Mouse (Mus musculus) liver, embryonic 15.5 days (tissue): ENCODE measurements around the gene Inppl1. TPM values are rescaled to one million over a fixed set of nuclear protein-coding genes. Genes with fewer than 3 reads are reported as not detected.

ENCODE experiments used
- ATAC-seq: fragments of 200-750 bp; cut with Nextera tagmentation; 2 replicates; pipeline ENCODE4 v1.8.0; 2017; ENCODE audit warnings: moderate number of reproducible peaks, mild to moderate bottlenecking, moderate library complexity; ENCODE audit not compliant: insufficient read depth
- H3K27ac ChIP-seq: fragments of 300-500 bp; sonication (generic); replicated peaks from 2 replicates; pipeline ENCODE4 v1.5.1; 2015; ENCODE audit warnings: mild to moderate bottlenecking, inconsistent platforms
- H3K27me3 ChIP-seq: fragments of 300-500 bp; sonication (generic); 2 replicates; pipeline ENCODE4 v1.6.1; 2015; ENCODE audit warnings: mild to moderate bottlenecking, inconsistent platforms
- H3K36me3 ChIP-seq: fragments of 300-500 bp; sonication (generic); replicated peaks from 2 replicates; pipeline ENCODE4 v1.6.1; 2015; ENCODE audit warnings: moderate library complexity, mild to moderate bottlenecking, inconsistent platforms
- H3K4me1 ChIP-seq: fragments of 300-500 bp; sonication (generic); replicated peaks from 2 replicates; pipeline ENCODE4 v1.6.1; 2015; ENCODE audit warnings: inconsistent platforms
- H3K4me2 ChIP-seq: fragments of 300-500 bp; sonication (generic); 2 replicates; pipeline ENCODE4 v1.6.1; 2015; ENCODE audit warnings: moderate library complexity, mild to moderate bottlenecking, inconsistent platforms
- H3K4me3 ChIP-seq: fragments of 300-500 bp; sonication (generic); replicated peaks from 2 replicates; pipeline ENCODE4 v1.5.1; 2015; ENCODE audit warnings: mild to moderate bottlenecking, inconsistent platforms
- H3K9ac ChIP-seq: fragments of 300-500 bp; sonication (generic); 2 replicates; pipeline ENCODE4 v1.6.1; 2015; ENCODE audit warnings: moderate library complexity, mild to moderate bottlenecking, inconsistent platforms
- H3K9me3 ChIP-seq: fragments of 300-500 bp; sonication (generic); replicated peaks from 2 replicates; pipeline ENCODE4 v1.6.1; 2016; ENCODE audit warnings: inconsistent platforms
- WGBS: fragments of 180-500 bp; shearing (Covaris S2); methylation state at CpG from one replicate; pipeline ENCODE4 v1.1.7; 2015; ENCODE audit warnings: mixed read lengths; ENCODE audit not compliant: insufficient replicate concordance; 5-methylcytosine and 5-hydroxymethylcytosine counted together
- polyA plus RNA-seq: library from polyadenylated mRNA; unstranded; fragments of >200 nt; fragmentation: Nextera tagmentation; extraction: Ambion mirVana; gene quantifications from 2 replicates; pipeline ENCODE4 v1.2.1, GENCODE M21; 2015

Inppl1 gene
- polyA plus RNA-seq: 6.3 and 7.0 TPM in 2 replicates

DNA sequence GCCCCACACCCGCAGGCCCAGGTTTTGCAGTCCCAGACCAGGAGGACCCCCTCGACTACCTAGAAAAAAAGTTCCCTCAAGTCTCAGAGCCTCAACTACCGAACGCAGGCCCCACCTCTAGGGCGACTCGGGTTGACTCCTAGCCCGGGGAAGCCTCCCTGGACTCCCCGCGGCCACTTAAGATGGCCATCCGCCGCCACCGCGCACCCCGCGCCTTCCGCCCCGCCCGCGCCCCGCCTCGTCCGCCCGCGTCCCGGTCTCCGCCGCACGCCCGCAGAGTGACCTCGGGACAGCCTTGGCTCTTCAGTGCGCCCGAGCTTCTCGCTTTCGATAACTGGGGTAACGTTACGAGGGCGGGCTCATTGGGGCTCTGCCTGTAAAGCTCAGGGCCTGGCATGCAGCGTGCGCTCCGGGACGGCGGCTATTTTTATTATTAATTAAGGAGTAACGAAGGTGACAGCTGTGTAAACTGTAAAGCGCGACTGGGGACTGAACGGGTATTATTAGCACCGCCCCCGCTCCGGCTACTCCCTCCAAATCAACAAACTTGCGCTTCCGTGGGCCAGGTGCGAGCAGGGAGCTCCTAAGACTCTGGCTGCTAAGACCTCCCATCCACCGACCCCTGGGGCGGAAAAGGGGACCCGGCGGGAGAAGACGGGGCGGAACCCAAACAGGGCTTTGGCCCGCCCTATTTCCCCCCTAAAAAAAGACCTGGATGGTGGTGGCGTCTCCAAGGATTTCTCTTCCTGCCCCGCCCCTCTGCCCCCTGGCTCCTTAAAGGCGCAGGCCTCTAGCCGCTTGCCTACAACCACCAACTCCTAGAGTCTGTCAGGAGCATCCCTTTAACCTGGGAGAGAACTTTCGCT, at the start of gene Inppl1:
Inppl1 (minus strand) TSS at position 624 of the 866 bp plus-strand sequence.
- ATAC-seq: peak; percentile 58
- peaks cover 12% of the 10 kb centered on the region; the same call in 1 of the 2 replicates for H3K4me1 ChIP-seq
- H3K27ac ChIP-seq: peak within 1 kb of the TSS; percentile 48
- H3K9me3 ChIP-seq: no peaks in the 10 kb centered on the region
- peak within 1 kb of the TSS; percentile 48 for H3K9ac ChIP-seq
- H3K4me3 ChIP-seq: peak within 1 kb of the TSS; percentile 60
- H3K27me3 ChIP-seq: peaks cover 59% of the 10 kb centered on the region
- H3K4me2 ChIP-seq: peak within 1 kb of the TSS; percentile 74
- no peaks in the 10 kb centered on the region for H3K36me3 ChIP-seq
- WGBS: 2% methylated on average over 64 of the region's 64 CpGs

DNA sequence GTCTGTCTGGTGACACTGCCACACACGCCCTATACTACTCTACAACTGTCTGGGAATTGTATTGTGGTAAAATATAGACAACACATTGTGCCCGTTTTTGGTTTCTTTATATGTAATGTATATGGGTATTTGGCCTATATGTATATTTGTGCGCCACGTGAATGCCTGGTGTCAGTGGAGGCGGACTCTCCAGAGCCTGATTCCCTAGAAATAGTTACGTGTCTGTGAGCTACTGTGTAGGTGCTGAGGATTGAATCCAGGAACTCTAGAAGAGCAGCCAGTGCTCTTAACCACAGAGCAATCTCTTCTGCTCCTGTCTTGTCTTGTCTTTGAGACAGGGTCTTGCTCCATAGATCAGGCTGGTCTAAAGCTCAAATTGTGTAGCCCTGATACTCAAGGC, 48.2 kb upstream of the Inppl1 start:
- WGBS: 76% methylated on average over 6 of the region's 6 CpGs
- Histone ChIP-seq H3K4me1 (no peaks in the 10 kb centered on the region), H3K27ac (no peak overlapping the region), H3K27me3 (peaks cover 6% of the 10 kb centered on the region), H3K9me3 (no peaks in the 10 kb centered on the region), H3K9ac (no peak overlapping the region), H3K4me2 (no peak overlapping the region), H3K4me3 (no peak overlapping the region), H3K36me3 (no peaks in the 10 kb centered on the region)
- ATAC-seq: no peak

DNA sequence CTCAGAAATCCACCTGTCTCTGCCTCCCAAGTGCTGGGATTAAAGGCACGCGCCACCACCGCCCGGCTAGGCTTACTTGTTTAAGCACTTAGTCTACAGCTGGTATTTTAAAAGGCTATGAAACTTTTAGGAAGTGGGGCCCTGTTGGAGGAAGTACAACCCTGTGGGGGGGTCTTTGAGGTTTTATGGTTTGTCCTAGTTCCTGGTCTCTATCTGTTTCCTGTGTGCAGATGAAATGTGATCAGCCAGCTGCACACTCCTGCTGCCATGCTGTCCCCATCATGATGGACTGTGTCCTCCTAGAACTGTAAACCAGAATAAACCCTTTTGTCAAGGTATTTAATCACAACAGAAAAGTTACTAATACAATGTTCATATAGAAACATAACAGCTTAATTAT, 46.1 kb upstream of the Inppl1 start:
- 82% methylated on average over 4 of the region's 4 CpGs for WGBS
- Histone ChIP-seq H3K27ac (no peak overlapping the region), H3K36me3 (no peaks in the 10 kb centered on the region), H3K9me3 (no peaks in the 10 kb centered on the region), H3K27me3 (peaks cover 6% of the 10 kb centered on the region), H3K4me1 (no peaks in the 10 kb centered on the region), H3K4me3 (no peak overlapping the region), H3K9ac (no peak overlapping the region), H3K4me2 (no peak overlapping the region)
- no peak for ATAC-seq

DNA sequence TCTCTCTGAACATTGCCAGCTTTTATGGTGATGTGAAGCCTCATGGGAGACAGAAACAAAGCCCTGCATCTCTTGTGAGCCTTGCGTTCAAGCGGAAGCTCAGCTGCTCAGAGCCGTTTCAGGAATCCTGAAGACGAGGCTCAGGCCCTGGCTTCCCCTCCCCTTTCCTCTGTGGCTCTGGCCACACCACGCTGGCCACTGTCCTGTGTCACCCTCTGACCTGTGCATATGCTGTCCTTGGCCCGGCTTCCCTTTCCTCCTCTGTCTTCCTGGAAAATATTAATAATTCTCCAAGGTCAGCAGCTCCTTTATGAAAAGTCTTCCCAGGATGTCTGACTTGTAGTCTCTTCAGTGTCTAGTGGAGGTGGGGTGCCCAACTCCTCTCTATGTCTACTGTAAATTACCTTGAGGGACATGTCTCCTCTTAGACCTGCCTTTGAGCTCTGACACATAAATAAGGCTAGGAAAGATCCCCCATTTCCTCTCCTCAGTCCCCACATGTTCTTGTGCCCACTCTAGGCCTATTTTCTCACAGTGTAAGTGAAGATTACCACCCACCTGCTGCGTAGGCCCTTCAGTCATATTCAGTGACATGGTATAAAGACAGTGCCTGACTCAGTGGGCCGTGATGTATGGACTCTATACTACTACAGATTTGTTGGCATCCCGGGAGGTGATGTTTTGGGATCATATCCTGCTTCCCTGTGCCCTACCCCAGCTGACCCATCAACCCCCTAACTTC, 44.6 kb upstream of the Inppl1 start:
- Histone ChIP-seq H3K27me3 (no peaks in the 10 kb centered on the region), H3K4me2 (no peak overlapping the region), H3K4me3 (no peak overlapping the region), H3K36me3 (no peaks in the 10 kb centered on the region), H3K27ac (no peak overlapping the region), H3K9me3 (no peaks in the 10 kb centered on the region), H3K4me1 (no peaks in the 10 kb centered on the region), H3K9ac (no peak overlapping the region)
- 53% methylated on average over 9 of the region's 9 CpGs for WGBS
- no peak for ATAC-seq

DNA sequence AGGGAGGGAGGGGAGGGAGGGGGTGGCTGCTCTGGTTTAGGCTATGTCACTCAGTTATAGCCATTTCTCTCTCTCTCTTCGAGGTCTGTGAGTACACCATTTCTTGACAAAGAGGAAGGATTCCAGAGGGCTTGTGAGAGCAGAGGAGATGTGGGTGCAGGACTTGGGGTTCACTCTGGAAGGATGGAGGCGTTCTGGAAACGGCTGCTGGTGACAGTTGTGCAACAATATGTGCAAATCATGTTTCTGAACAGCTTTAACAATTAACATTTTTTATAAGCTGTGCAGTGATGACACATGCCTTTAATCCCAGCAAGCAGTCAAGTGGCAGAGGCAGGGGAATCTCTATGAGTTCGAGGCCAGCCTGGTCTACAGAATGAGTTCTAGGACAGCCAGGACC, 42.8 kb upstream of the Inppl1 start:
- H3K4me3 ChIP-seq: no peak overlapping the region
- no peaks in the 10 kb centered on the region for H3K4me1 ChIP-seq
- H3K9ac ChIP-seq: no peak overlapping the region
- no peaks in the 10 kb centered on the region for H3K36me3 ChIP-seq
- no peaks in the 10 kb centered on the region for H3K27me3 ChIP-seq
- no peak for ATAC-seq
- no peaks in the 10 kb centered on the region for H3K9me3 ChIP-seq
- no peak overlapping the region for H3K4me2 ChIP-seq
- 50% methylated on average over 4 of the region's 4 CpGs for WGBS
- H3K27ac ChIP-seq: no peak overlapping the region

DNA sequence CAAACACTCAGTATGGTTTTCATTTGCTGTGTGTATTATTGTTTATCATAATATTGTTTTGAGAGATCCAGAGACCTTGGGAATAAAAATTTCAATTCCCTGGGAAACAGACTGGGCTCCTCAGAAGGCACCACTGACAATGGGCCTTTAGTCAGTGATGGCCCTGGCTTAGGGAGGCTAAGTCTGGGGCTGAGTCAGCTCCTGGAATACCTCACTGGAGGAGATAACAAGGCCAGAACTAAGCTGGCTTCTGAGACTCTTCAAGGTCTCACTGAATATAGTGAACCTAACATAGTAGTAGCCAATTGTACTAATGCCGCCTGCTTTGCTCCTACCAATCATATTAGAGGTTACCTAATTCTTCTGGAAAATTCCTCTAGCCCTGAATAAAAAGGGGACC, 37.9 kb upstream of the Inppl1 start:
- H3K4me1 ChIP-seq: peaks cover 5% of the 10 kb centered on the region
- H3K4me3 ChIP-seq: no peak overlapping the region
- H3K36me3 ChIP-seq: no peaks in the 10 kb centered on the region
- 59% methylated on average over 1 of the region's 1 CpGs for WGBS
- no peak for ATAC-seq
- no peaks in the 10 kb centered on the region for H3K9me3 ChIP-seq
- H3K27me3 ChIP-seq: no peaks in the 10 kb centered on the region
- no peak overlapping the region for H3K4me2 ChIP-seq
- H3K9ac ChIP-seq: no peak overlapping the region
- no peak overlapping the region for H3K27ac ChIP-seq

DNA sequence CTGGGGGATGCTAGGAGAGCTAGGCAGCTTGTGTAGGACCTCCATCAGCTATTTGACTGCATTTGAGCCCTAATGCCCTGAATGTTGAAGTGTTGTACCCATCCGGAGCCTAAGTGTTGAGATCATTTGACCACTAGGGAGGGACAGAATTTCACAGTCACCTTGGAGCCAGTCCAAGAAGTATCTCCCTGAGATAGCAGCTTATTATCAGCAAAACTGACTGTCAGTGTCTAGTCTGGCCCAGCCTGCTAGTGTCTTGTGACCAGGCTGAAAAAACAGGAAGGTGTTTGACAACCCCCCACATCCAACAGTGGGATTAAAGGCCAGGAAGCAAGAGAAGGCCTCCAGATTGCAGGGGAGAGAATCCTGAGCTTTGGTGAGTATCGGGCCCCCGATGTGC, 33.3 kb upstream of the Inppl1 start:
- 61% methylated on average over 3 of the region's 3 CpGs for WGBS
- Histone ChIP-seq H3K9ac (no peak overlapping the region), H3K4me1 (peaks cover 6% of the 10 kb centered on the region), H3K9me3 (no peaks in the 10 kb centered on the region), H3K27me3 (no peaks in the 10 kb centered on the region), H3K36me3 (no peaks in the 10 kb centered on the region), H3K4me3 (no peak overlapping the region), H3K27ac (no peak overlapping the region), H3K4me2 (no peak overlapping the region)
- no peak for ATAC-seq

DNA sequence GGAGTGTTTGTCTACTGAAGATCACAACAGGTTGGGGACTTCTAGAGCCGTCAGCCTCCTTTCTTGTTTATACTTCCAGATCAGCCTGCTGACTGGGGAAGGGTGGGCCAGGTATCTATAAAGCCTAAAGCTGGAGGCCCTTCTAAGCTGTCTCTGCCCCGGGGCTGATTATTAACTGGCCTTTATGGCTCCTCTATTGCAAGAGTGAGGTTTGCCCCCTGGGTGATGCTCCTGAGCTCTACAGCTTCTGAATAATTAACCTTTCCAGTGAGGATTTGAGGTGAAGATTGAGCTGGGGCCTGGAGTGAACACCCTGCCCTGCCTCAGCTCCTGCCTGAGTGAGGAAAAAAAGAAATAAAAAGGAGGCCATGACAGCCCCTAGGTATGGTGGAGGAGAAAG, 32.6 kb upstream of the Inppl1 start, which contains the start of gene Folr1:
Folr1 (minus strand) TSS at position 160 of the 400 bp plus-strand sequence.
- H3K4me2 ChIP-seq: no peak within 1 kb of the TSS
- no peak within 1 kb of the TSS for H3K4me3 ChIP-seq
- H3K9me3 ChIP-seq: no peaks in the 10 kb centered on the region
- no peak for ATAC-seq
- H3K9ac ChIP-seq: no peak within 1 kb of the TSS
- H3K27me3 ChIP-seq: no peaks in the 10 kb centered on the region
- H3K27ac ChIP-seq: no peak within 1 kb of the TSS
- WGBS: 60% methylated on average over 2 of the region's 2 CpGs
- H3K36me3 ChIP-seq: no peaks in the 10 kb centered on the region
- peaks cover 6% of the 10 kb centered on the region for H3K4me1 ChIP-seq

DNA sequence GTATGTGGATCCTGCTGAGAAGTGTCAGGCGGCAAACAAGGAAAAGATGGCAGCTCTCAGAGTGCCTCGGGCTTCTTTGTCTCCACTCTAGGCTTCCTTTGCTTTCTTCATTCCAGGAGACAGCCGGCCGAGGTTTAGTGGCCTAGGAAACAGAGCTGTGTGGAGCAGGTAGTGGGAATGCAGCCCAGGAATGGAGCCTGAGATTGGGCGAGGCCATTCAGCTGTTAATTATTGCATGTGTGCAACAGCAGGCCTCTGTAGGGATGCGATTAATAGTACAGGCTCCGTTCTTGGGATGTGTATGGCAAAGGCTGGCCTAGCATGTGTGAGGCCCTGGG, 31.1 kb upstream of the Inppl1 start:
- no peak for ATAC-seq
- Histone ChIP-seq H3K27me3 (no peaks in the 10 kb centered on the region), H3K27ac (no peak overlapping the region), H3K4me3 (no peak overlapping the region), H3K9ac (no peak overlapping the region), H3K4me1 (peaks cover 6% of the 10 kb centered on the region), H3K36me3 (no peaks in the 10 kb centered on the region), H3K9me3 (no peaks in the 10 kb centered on the region), H3K4me2 (no peak overlapping the region)
- 64% methylated on average over 7 of the region's 7 CpGs for WGBS

DNA sequence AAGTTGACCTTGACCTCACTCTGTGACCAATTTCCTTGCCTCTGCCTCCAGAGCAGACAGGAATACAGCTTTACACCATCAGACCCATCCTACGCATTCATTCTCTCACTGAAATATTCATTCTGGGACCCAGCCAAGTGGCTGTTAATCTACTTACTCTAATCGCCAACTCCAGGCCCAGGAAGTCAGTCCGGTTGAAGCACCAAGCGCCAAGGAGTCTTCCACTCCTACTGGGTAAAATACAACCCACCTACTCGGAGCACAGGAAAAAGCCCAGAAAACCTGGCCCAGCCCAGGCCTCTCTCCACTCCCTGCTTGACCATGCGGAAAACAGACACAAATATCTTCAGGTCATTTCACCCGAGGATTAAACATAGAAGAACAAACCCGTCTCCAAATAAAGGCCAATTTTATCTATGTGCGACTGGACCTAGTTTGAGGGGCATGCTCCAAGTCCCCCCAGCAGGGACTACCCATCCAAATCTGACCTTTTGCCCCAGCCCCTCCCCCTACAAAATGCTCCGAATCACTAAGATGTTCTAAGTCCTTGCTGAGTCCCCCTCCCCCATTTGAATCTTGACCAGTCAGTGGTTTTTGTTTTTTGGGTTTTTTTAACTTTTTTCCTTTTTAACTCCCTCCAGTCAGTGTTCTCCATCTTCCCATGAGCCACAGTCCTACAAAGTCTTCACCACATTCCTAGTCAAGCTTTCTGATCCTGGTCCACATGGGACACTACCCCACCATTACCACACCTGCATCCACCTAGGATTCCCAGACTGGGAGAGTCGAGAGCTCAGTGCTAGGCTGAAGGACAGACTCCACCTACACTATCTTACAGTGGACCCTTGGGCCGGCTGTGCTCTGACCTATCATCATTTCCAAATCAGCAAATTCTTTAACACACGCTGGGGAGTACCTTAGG, 30.5 kb upstream of the Inppl1 start:
- H3K4me1 ChIP-seq: peaks cover 6% of the 10 kb centered on the region
- WGBS: 63% methylated on average over 13 of the region's 13 CpGs
- no peak overlapping the region for H3K27ac ChIP-seq
- no peaks in the 10 kb centered on the region for H3K9me3 ChIP-seq
- no peaks in the 10 kb centered on the region for H3K27me3 ChIP-seq
- no peak overlapping the region for H3K4me2 ChIP-seq
- H3K4me3 ChIP-seq: no peak overlapping the region
- ATAC-seq: no peak
- H3K9ac ChIP-seq: no peak overlapping the region
- no peaks in the 10 kb centered on the region for H3K36me3 ChIP-seq

DNA sequence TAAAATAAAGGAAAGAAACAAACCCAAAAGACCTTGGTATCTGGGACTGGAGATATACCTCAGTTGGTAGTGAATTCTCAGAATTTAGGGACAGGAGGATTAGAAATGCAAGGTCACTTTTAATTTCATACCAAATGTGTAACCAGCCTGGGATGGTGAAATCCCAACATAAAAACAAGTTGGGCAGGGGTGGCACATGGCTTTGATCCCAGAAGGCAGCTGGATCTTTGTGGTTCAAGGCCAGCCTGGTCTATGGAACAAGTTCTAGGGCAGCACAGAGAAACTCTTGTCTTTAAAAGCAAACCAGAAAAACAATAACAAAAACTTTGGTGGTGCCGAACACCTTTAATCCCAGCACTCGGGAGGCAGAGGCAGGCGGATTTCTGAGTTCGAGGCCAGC, 29.5 kb upstream of the Inppl1 start:
- ATAC-seq: no peak
- no peak overlapping the region for H3K4me2 ChIP-seq
- H3K27me3 ChIP-seq: no peaks in the 10 kb centered on the region
- no peak overlapping the region for H3K27ac ChIP-seq
- H3K36me3 ChIP-seq: no peaks in the 10 kb centered on the region
- H3K9me3 ChIP-seq: no peaks in the 10 kb centered on the region
- H3K9ac ChIP-seq: no peak overlapping the region
- H3K4me3 ChIP-seq: no peak overlapping the region
- H3K4me1 ChIP-seq: peaks cover 6% of the 10 kb centered on the region
- WGBS: 86% methylated on average over 4 of the region's 4 CpGs
